Mouse (Mus musculus) brain, embryonic 14.5 days (tissue): Measurements from ENCODE around the gene Gm4952.

ENCODE experiments used
- CTCF ChIP-seq: fragments of 200-500 bp; IDR thresholded peaks from 2 replicates; pipeline ENCODE4 v1.5.1; 2012; ENCODE audit warnings: inconsistent platforms, mild to moderate bottlenecking, moderate library complexity, borderline replicate concordance; ENCODE audit not compliant: insufficient read depth, insufficient read length; ENCODE audit errors: extremely low read depth
- POLR2A ChIP-seq: fragments of 200-500 bp; IDR thresholded peaks from 2 replicates; pipeline ENCODE4 v1.6.1; 2012; ENCODE audit warnings: mild to moderate bottlenecking, inconsistent platforms, borderline replicate concordance; ENCODE audit not compliant: poor library complexity, insufficient read depth, insufficient read length, severe bottlenecking; ENCODE audit errors: extremely low read depth

DNA sequence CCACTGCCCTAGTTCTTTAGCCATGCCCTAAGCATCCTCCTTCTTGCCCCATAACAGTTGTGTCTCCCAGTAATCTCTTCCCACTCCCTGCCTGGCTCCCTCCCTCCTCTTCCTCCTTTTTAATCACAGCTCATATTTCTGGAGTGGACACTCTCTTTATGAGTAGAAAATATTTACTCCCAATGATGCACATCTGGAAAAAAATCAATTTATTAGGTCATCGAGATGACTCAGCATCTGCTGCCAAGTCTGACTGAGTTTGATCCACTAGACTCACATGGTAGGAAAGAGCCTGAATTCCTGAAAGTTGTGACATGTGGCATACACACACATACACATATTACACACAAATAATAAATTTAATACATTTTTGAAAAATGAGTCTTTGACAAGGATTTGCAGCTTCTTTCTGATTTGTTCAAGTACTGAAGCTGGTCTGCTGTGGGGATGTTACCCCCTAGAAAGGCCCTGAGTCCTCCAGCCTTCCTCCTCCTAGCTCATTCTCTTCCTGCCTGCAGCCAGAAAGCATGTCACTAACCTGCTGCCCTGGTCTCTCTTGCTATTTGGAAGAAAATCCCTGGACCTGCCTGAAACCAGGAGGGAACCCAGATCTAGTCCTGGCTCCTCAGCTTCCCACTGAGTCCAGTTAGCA, 27.0 kb upstream of the Gm4952 start:
- TF ChIP-seq POLR2A (no peak), CTCF (no peak)
